ENCODE assay signal across 9 mouse cellular contexts in the genomic region with DNA sequence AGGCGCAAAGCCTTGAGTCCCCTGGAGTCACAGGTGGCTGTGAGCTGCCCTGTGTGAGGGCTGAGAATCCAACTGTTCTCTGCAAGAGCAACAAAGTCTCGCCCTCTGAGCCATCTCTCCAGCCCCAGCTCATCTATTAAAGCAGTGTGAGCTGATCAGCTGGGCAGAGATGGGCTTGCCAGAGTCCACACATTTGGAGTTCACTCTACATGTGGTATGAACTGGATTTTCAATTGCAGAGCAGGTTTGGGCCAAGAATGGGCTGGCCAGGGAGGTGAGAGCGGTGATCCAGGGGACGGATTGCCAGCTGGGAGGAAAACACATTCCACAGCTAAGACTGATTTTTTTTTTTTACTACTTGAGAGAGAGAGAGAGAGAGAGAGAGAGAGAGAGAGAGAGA. TPM values are rescaled to one million over a fixed set of nuclear protein-coding genes. Genes with fewer than 3 reads are reported as not detected.
DNase-seq lines count a peak whose midpoint lies in the region; ATAC-seq lines count a peak whose summit lies in the region.
"Had no signal": no experiment of that assay in that cellular context is flagged by ENCODE, and none has a peak within 500 bp of the region (broad histone marks: within the 10 kb centered on the region; RNA-seq: fewer than 3 reads in every experiment).

No protein-coding gene starts in this region.

- no peaks in the 10 kb centered on the region for H3K27me3 ChIP-seq in forebrain, embryonic 11.5 days (ENCODE audit: control insufficient read depth, insufficient read depth, low read length)
- H3K27me3 ChIP-seq in forebrain, embryonic 12.5 days, result peaks cover 21% of the 10 kb centered on the region; the same call in 1 of the 2 replicates
- H3K27me3 ChIP-seq in hindbrain, embryonic 13.5 days, result no peaks in the 10 kb centered on the region
- H3K27me3 ChIP-seq: liver, embryonic 15.5 days had no signal

- no peak overlapping the region for H3K4me3 ChIP-seq in forebrain, embryonic 11.5 days (ENCODE audit: low read depth, low read length)
- H3K4me3 ChIP-seq in forebrain, embryonic 12.5 days (replicated peaks), result no peak overlapping the region
- H3K4me3 ChIP-seq in hindbrain, embryonic 13.5 days, result no peak overlapping the region
- H3K4me3 ChIP-seq: liver, embryonic 15.5 days had no signal

- no peak overlapping the region for H3K4me2 ChIP-seq in forebrain, embryonic 11.5 days (ENCODE audit: low read depth, low read length, severe bottlenecking)
- no peak overlapping the region for H3K4me2 ChIP-seq in forebrain, embryonic 12.5 days
- no peak overlapping the region for H3K4me2 ChIP-seq in hindbrain, embryonic 13.5 days
- H3K4me2 ChIP-seq: liver, embryonic 15.5 days had no signal

- peak; percentile 51 for DNase-seq in forebrain, embryonic 11.5 days (ENCODE audit: low spot score)
- DNase-seq in urinary bladder, postnatal 14 days (ENCODE audit: low spot score), result peak; percentile 33
- no peak for DNase-seq in urinary bladder, adult 18-20 months (ENCODE audit: low spot score in 2 of 2)
- peak; percentile 23 to 52 for DNase-seq in kidney, adult 8-10 months
- DNase-seq in embryo, embryonic 11 days, result no peak
- no peak for DNase-seq in natural killer cell, adult 2 months (ENCODE audit: low spot score in 2 of 2)

- H3K4me1 ChIP-seq in forebrain, embryonic 11.5 days (replicated peaks; ENCODE audit: control insufficient read depth, insufficient read depth, low read length), result peaks cover 16% of the 10 kb centered on the region; the same call in 1 of the 2 replicates
- peaks cover 32% of the 10 kb centered on the region for H3K4me1 ChIP-seq in forebrain, embryonic 12.5 days
- H3K4me1 ChIP-seq in hindbrain, embryonic 13.5 days (replicated peaks), result peaks cover 23% of the 10 kb centered on the region
- H3K4me1 ChIP-seq: liver, embryonic 15.5 days had no signal

- no peak for ATAC-seq in forebrain, embryonic 11.5 days (replicated peaks; ENCODE audit: low FRiP score)
- ATAC-seq in forebrain, embryonic 12.5 days (ENCODE audit: low FRiP score), result no peak
- ATAC-seq in hindbrain, embryonic 13.5 days (ENCODE audit: low FRiP score), result no peak

- no peaks in the 10 kb centered on the region for H3K9me3 ChIP-seq in forebrain, embryonic 11.5 days (ENCODE audit: control insufficient read depth, low read length)
- H3K9me3 ChIP-seq in forebrain, embryonic 12.5 days, result no peaks in the 10 kb centered on the region
- H3K9me3 ChIP-seq in hindbrain, embryonic 13.5 days, result no peaks in the 10 kb centered on the region
- H3K9me3 ChIP-seq: liver, embryonic 15.5 days had no signal

- H3K36me3 ChIP-seq in forebrain, embryonic 11.5 days (ENCODE audit: control insufficient read depth, insufficient read depth, low read length), result no peaks in the 10 kb centered on the region
- H3K36me3 ChIP-seq in forebrain, embryonic 12.5 days (replicated peaks), result peaks cover 11% of the 10 kb centered on the region
- peaks cover 23% of the 10 kb centered on the region for H3K36me3 ChIP-seq in hindbrain, embryonic 13.5 days

- WGBS in forebrain, embryonic 11.5 days, result 84% methylated on average over 4 of the region's 4 CpGs
- 78% methylated on average over 4 of the region's 4 CpGs for whole genome bisulfite sequencing in forebrain, embryonic 12.5 days
- WGBS in hindbrain, embryonic 13.5 days, result 78% methylated on average over 4 of the region's 4 CpGs

- H3K27ac ChIP-seq in forebrain, embryonic 11.5 days (ENCODE audit: low read depth, low read length), result no peak overlapping the region
- no peak overlapping the region for H3K27ac ChIP-seq in forebrain, embryonic 12.5 days
- no peak overlapping the region for H3K27ac ChIP-seq in hindbrain, embryonic 13.5 days
- H3K27ac ChIP-seq: liver, embryonic 15.5 days had no signal

- H3K9ac ChIP-seq in forebrain, embryonic 11.5 days (ENCODE audit: low read length), result no peak overlapping the region
- no peak overlapping the region for H3K9ac ChIP-seq in forebrain, embryonic 12.5 days
- no peak overlapping the region for H3K9ac ChIP-seq in hindbrain, embryonic 13.5 days
- H3K9ac ChIP-seq: liver, embryonic 15.5 days had no signal

RNA-seq across cellular contexts. Expression of a gene that starts 34.5 kb away (rescaled TPM):
- polyA plus RNA-seq in forebrain, embryonic 11.5 days (2014; fragmentation: Nextera tagmentation; extraction: Ambion mirVana), result 16.9 TPM in 2 replicates
- 17.7 and 18.0 TPM in 2 replicates for polyA plus RNA-seq in forebrain, embryonic 12.5 days (2016; fragmentation: Nextera tagmentation; extraction: Ambion mirVana)
- 15.8 and 18.7 TPM in 2 replicates for polyA plus RNA-seq in hindbrain, embryonic 13.5 days (2015; fragmentation: Nextera tagmentation; extraction: Ambion mirVana)

Comparison
In these comparisons a context has a peak if more than half of its experiments do, and no peak if none do; other contexts are left out.
1. DNase-seq: peak in forebrain, embryonic 11.5 days (single experiment), urinary bladder, postnatal 14 days (single experiment) and kidney, adult 8-10 months (2 of 2); none in urinary bladder, adult 18-20 months (0 of 2), embryo, embryonic 11 days (single experiment) and natural killer cell, adult 2 months (0 of 2).